9 mouse cellular contexts compared by ENCODE assay signal in the genomic region with DNA sequence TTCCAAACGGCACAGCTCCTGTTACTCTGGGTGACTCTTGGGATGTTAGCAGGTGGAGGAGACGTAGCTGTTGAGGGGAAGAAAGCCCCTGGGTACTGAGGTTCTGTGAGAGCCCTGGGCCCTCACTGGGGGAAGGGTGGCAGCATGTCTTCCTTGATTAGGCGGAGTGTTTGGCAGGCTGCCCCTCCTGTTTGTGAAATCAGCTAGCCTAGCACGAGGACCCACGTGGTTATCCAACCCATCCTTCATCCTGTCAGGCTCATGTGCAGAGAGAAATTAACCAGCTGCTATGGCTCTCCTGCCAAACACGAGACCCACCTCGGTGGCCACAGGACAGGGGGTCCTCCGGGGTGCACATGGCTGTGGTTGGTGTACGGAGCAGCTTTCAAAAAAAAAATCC.
DNase-seq lines count a peak whose midpoint lies in the region; ATAC-seq lines count a peak whose summit lies in the region.
"Had no signal": no experiment of that assay in that cellular context is flagged by ENCODE, and none has a peak within 500 bp of the region (broad histone marks: within the 10 kb centered on the region; RNA-seq: fewer than 3 reads in every experiment).

No protein-coding gene starts in this region.

- H3K27me3 ChIP-seq in neural tube, embryonic 14.5 days (ENCODE audit: control insufficient read depth, insufficient read depth, low read length): no peaks in the 10 kb centered on the region

- no peaks in the 10 kb centered on the region for H3K9me3 ChIP-seq in neural tube, embryonic 14.5 days (ENCODE audit: control insufficient read depth, low read length)

- H3K9ac ChIP-seq in neural tube, embryonic 14.5 days (replicated peaks; ENCODE audit: low read depth, low read length): no peak overlapping the region

- no peaks in the 10 kb centered on the region for H3K36me3 ChIP-seq in neural tube, embryonic 14.5 days (ENCODE audit: control insufficient read depth, insufficient read depth, low read length)

- no peak overlapping the region for H3K4me2 ChIP-seq in neural tube, embryonic 14.5 days (ENCODE audit: low read depth, low read length)

- 0 out of 2 replicates have a peak, but pooled peaks cover 5% of the 10 kb centered on the region for H3K4me1 ChIP-seq in neural tube, embryonic 14.5 days (ENCODE audit: control insufficient read depth, insufficient read depth, low read length)

- 24% methylated on average over 9 of the region's 9 CpGs for WGBS in neural tube, embryonic 14.5 days

- ATAC-seq in neural tube, embryonic 14.5 days (ENCODE audit: low read depth): peak; percentile 70; the same call in 1 of the 2 replicates

- no peak overlapping the region for H3K4me3 ChIP-seq in neural tube, embryonic 14.5 days (ENCODE audit: low read depth, low read length)
- H3K4me3 ChIP-seq: megakaryocyte, embryonic 14.5 days had no signal

- peak; percentile 33 to 61 for DNase-seq in left cerebral cortex, postnatal 10 days (ENCODE audit: extremely low spot score in 1 of 2, low spot score in 2 of 2)
- no peak for DNase-seq in left cerebral cortex, adult 8-10 months (ENCODE audit: low spot score in 2 of 2)
- DNase-seq in adrenal gland, postnatal 10 days: peak; percentile 83
- peak; percentile 66 to 75 for DNase-seq in heart, adult 9 months (ENCODE audit: low spot score in 2 of 2)
- DNase-seq in kidney, postnatal 25 days: peak; percentile 67 to 69
- no peak for DNase-seq in thymus, postnatal 10 days (ENCODE audit: low spot score in 2 of 2)
- DNase-seq in left cerebral cortex, adult 11 months (ENCODE audit: low spot score): no peak

- H3K27ac ChIP-seq in neural tube, embryonic 14.5 days (ENCODE audit: low read depth, low read length): no peak overlapping the region

- intact Hi-C loops in left cerebral cortex, postnatal 10 days (cut with DNase I): no loop called here

Comparison
In these comparisons a context has a peak if more than half of its experiments do, and no peak if none do; other contexts are left out.
1. DNase-seq: peak in left cerebral cortex, postnatal 10 days (2 of 2), adrenal gland, postnatal 10 days (single experiment), heart, adult 9 months (2 of 2) and kidney, postnatal 25 days (2 of 2); none in left cerebral cortex, adult 8-10 months (0 of 2), thymus, postnatal 10 days (0 of 2) and left cerebral cortex, adult 11 months (single experiment).